Mouse (Mus musculus): ENCODE data around the gene Tff2. TPM values are rescaled to one million over a fixed set of nuclear protein-coding genes. Genes with fewer than 3 reads are reported as not detected.

The Tff2 gene
- polyA plus RNA-seq, 1 experiment from 2014 or later = not detected

- no peak for ATAC-seq (ENCODE audit: low FRiP score, low read depth)
- Histone ChIP-seq H3K9ac (replicated peaks) (no peak overlapping the region), H3K27me3 (no peaks in the 10 kb centered on the region), H3K4me2 (replicated peaks) (no peak overlapping the region), H3K9me3 (no peaks in the 10 kb centered on the region), H3K27ac (replicated peaks) (no peak overlapping the region), H3K36me3 (no peaks in the 10 kb centered on the region), H3K4me3 (no peak overlapping the region), H3K4me1 (no peaks in the 10 kb centered on the region)
- 93% methylated on average over 2 of the region's 2 CpGs for WGBS
Observed at GRCm38 (mm10) chr17:31163821-31164220, 19.7 kb upstream of the Tff2 start.

- no peak overlapping the region for H3K27ac ChIP-seq (replicated peaks)
- no peaks in the 10 kb centered on the region for H3K4me1 ChIP-seq
- H3K36me3 ChIP-seq = no peaks in the 10 kb centered on the region
- no peak for ATAC-seq (ENCODE audit: low FRiP score, low read depth)
- H3K9ac ChIP-seq (replicated peaks) = no peak overlapping the region
- no peak overlapping the region for H3K4me2 ChIP-seq (replicated peaks)
- no peak overlapping the region for H3K4me3 ChIP-seq
- no peaks in the 10 kb centered on the region for H3K27me3 ChIP-seq
- no peaks in the 10 kb centered on the region for H3K9me3 ChIP-seq
- 90% methylated on average over 12 of the region's 12 CpGs for WGBS
Observed at GRCm38 (mm10) chr17:31162607-31163006, 18.5 kb upstream of the Tff2 start.

GRCm38 (mm10) chr17:31160291-31160690 lies 16.2 kb upstream of the Tff2 start:
- no peaks in the 10 kb centered on the region for H3K9me3 ChIP-seq
- H3K27ac ChIP-seq (replicated peaks) = no peak overlapping the region
- no peak overlapping the region for H3K4me2 ChIP-seq (replicated peaks)
- no peak for ATAC-seq (ENCODE audit: low FRiP score, low read depth)
- no peaks in the 10 kb centered on the region for H3K27me3 ChIP-seq
- H3K36me3 ChIP-seq = no peaks in the 10 kb centered on the region
- no peak overlapping the region for H3K9ac ChIP-seq (replicated peaks)
- no peaks in the 10 kb centered on the region for H3K4me1 ChIP-seq
- 70% methylated on average over 4 of the region's 4 CpGs for WGBS
- H3K4me3 ChIP-seq = no peak overlapping the region

- Histone ChIP-seq H3K9ac (replicated peaks) (no peak overlapping the region), H3K27me3 (no peaks in the 10 kb centered on the region), H3K27ac (replicated peaks) (no peak overlapping the region), H3K4me3 (no peak overlapping the region), H3K4me2 (replicated peaks) (no peak overlapping the region), H3K9me3 (no peaks in the 10 kb centered on the region), H3K4me1 (0 out of 2 replicates have a peak, but pooled peaks cover 2% of the 10 kb centered on the region), H3K36me3 (no peaks in the 10 kb centered on the region)
- WGBS = 79% methylated on average over 6 of the region's 6 CpGs
- ATAC-seq (ENCODE audit: low FRiP score, low read depth) = no peak
Observed at GRCm38 (mm10) chr17:31157921-31158320, 13.8 kb upstream of the Tff2 start.

- 82% methylated on average over 8 of the region's 8 CpGs for WGBS
Observed at GRCm38 (mm10) chr17:31153785-31154184, 9.7 kb upstream of the Tff2 start.

GRCm38 (mm10) chr17:31152966-31153499 lies 9.0 kb upstream of the Tff2 start:
- peaks cover 8% of the 10 kb centered on the region; the same call in 1 of the 2 replicates for H3K4me1 ChIP-seq
- WGBS = 86% methylated on average over 9 of the region's 9 CpGs
- no peak overlapping the region for H3K9ac ChIP-seq (replicated peaks)
- ATAC-seq (ENCODE audit: low FRiP score, low read depth) = no peak
- no peaks in the 10 kb centered on the region for H3K36me3 ChIP-seq
- H3K27ac ChIP-seq (replicated peaks) = no peak overlapping the region
- H3K4me3 ChIP-seq = no peak overlapping the region
- no peaks in the 10 kb centered on the region for H3K9me3 ChIP-seq
- H3K27me3 ChIP-seq = no peaks in the 10 kb centered on the region
- H3K4me2 ChIP-seq (replicated peaks) = no peak overlapping the region

More at GRCm38 (mm10) chr17:31153785-31154184, 9.7 kb upstream of the Tff2 start:
- Histone ChIP-seq H3K9ac (replicated peaks) (no peak overlapping the region), H3K4me3 (no peak overlapping the region), H3K4me2 (replicated peaks) (no peak overlapping the region), H3K27ac (replicated peaks) (no peak overlapping the region), H3K36me3 (no peaks in the 10 kb centered on the region), H3K9me3 (no peaks in the 10 kb centered on the region), H3K27me3 (no peaks in the 10 kb centered on the region), H3K4me1 (peaks cover 8% of the 10 kb centered on the region; the same call in 1 of the 2 replicates)
- no peak for ATAC-seq (ENCODE audit: low FRiP score, low read depth)

GRCm38 (mm10) chr17:31152512-31152911 lies 8.4 kb upstream of the Tff2 start:
- Histone ChIP-seq H3K9ac (replicated peaks) (no peak overlapping the region), H3K27me3 (no peaks in the 10 kb centered on the region), H3K9me3 (no peaks in the 10 kb centered on the region), H3K27ac (replicated peaks) (no peak overlapping the region), H3K4me1 (peaks cover 8% of the 10 kb centered on the region; the same call in 1 of the 2 replicates), H3K4me3 (no peak overlapping the region), H3K36me3 (no peaks in the 10 kb centered on the region), H3K4me2 (replicated peaks) (no peak overlapping the region)
- no peak for ATAC-seq (ENCODE audit: low FRiP score, low read depth)
- WGBS = 50% methylated on average over 5 of the region's 5 CpGs

GRCm38 (mm10) chr17:31145998-31146397 lies 1.9 kb upstream of the Tff2 start:
- H3K4me2 ChIP-seq (replicated peaks) = no peak overlapping the region
- no peak overlapping the region for H3K27ac ChIP-seq (replicated peaks)
- no peak overlapping the region for H3K4me3 ChIP-seq
- no peak overlapping the region for H3K9ac ChIP-seq (replicated peaks)
- H3K27me3 ChIP-seq = no peaks in the 10 kb centered on the region
- H3K36me3 ChIP-seq = no peaks in the 10 kb centered on the region
- 0 out of 2 replicates have a peak, but pooled peaks cover 3% of the 10 kb centered on the region for H3K4me1 ChIP-seq
- H3K9me3 ChIP-seq = 0 out of 2 replicates have a peak, but pooled peaks cover 2% of the 10 kb centered on the region
- 85% methylated on average over 9 of the region's 9 CpGs for WGBS
- no peak for ATAC-seq (ENCODE audit: low FRiP score, low read depth)

GRCm38 (mm10) chr17:31142116-31142515 lies 2.0 kb downstream of the Tff2 start:
- H3K36me3 ChIP-seq = no peaks in the 10 kb centered on the region
- WGBS = 94% methylated on average over 7 of the region's 7 CpGs
- H3K27me3 ChIP-seq = no peaks in the 10 kb centered on the region; the same call in 1 of the 2 replicates
- 0 out of 2 replicates have a peak, but pooled peaks cover 2% of the 10 kb centered on the region for H3K9me3 ChIP-seq
- H3K4me1 ChIP-seq = 0 out of 2 replicates have a peak, but pooled peaks cover 3% of the 10 kb centered on the region
- no peak for ATAC-seq (ENCODE audit: low FRiP score, low read depth)
- H3K27ac ChIP-seq (replicated peaks) = no peak overlapping the region
- no peak overlapping the region for H3K4me3 ChIP-seq
- H3K4me2 ChIP-seq (replicated peaks) = no peak overlapping the region
- H3K9ac ChIP-seq (replicated peaks) = no peak overlapping the region

- H3K9ac ChIP-seq (replicated peaks) = no peak overlapping the region
- no peaks in the 10 kb centered on the region; the same call in 1 of the 2 replicates for H3K27me3 ChIP-seq
- no peaks in the 10 kb centered on the region for H3K9me3 ChIP-seq
- H3K4me3 ChIP-seq = no peak overlapping the region
- no peak overlapping the region for H3K27ac ChIP-seq (replicated peaks)
- WGBS = 23% methylated on average over 5 of the region's 5 CpGs
- H3K36me3 ChIP-seq = no peaks in the 10 kb centered on the region
- no peak overlapping the region for H3K4me2 ChIP-seq (replicated peaks)
- no peaks in the 10 kb centered on the region for H3K4me1 ChIP-seq
- no peak for ATAC-seq (ENCODE audit: low FRiP score, low read depth)
Observed at GRCm38 (mm10) chr17:31138398-31138797, 5.7 kb downstream of the Tff2 start.

- no peak for ATAC-seq (ENCODE audit: low FRiP score, low read depth)
- H3K36me3 ChIP-seq = no peaks in the 10 kb centered on the region
- H3K27me3 ChIP-seq = no peaks in the 10 kb centered on the region; the same call in 1 of the 2 replicates
- no peaks in the 10 kb centered on the region for H3K4me1 ChIP-seq
- H3K9me3 ChIP-seq = no peaks in the 10 kb centered on the region
- 92% methylated on average over 1 of the region's 1 CpGs for WGBS
- H3K9ac ChIP-seq (replicated peaks) = no peak overlapping the region
- H3K4me2 ChIP-seq (replicated peaks) = no peak overlapping the region
- no peak overlapping the region for H3K4me3 ChIP-seq
- no peak overlapping the region for H3K27ac ChIP-seq (replicated peaks)
Observed at GRCm38 (mm10) chr17:31136821-31137220, 7.3 kb downstream of the Tff2 start.

GRCm38 (mm10) chr17:31136291-31136690 lies 7.8 kb downstream of the Tff2 start:
- Histone ChIP-seq H3K9me3 (no peaks in the 10 kb centered on the region), H3K4me3 (no peak overlapping the region), H3K4me2 (replicated peaks) (no peak overlapping the region), H3K9ac (replicated peaks) (no peak overlapping the region), H3K27ac (replicated peaks) (no peak overlapping the region), H3K27me3 (no peaks in the 10 kb centered on the region; the same call in 1 of the 2 replicates), H3K36me3 (no peaks in the 10 kb centered on the region), H3K4me1 (no peaks in the 10 kb centered on the region)
- 69% methylated on average over 3 of the region's 3 CpGs for WGBS
- no peak for ATAC-seq (ENCODE audit: low FRiP score, low read depth)

- ATAC-seq (ENCODE audit: low FRiP score, low read depth) = no peak
- Histone ChIP-seq H3K27ac (replicated peaks) (no peak overlapping the region), H3K4me1 (no peaks in the 10 kb centered on the region), H3K4me2 (replicated peaks) (no peak overlapping the region), H3K27me3 (no peaks in the 10 kb centered on the region), H3K36me3 (no peaks in the 10 kb centered on the region), H3K4me3 (no peak overlapping the region), H3K9me3 (no peaks in the 10 kb centered on the region), H3K9ac (replicated peaks) (no peak overlapping the region)
- 78% methylated on average over 6 of the region's 6 CpGs for WGBS
Observed at GRCm38 (mm10) chr17:31134913-31135312, 9.2 kb downstream of the Tff2 start.
